Mouse (Mus musculus) MEL (cell line): ENCODE measurements at regions not wholly inside any gene's neighbourhood (a gene's known extent, or its start where the extent isn't known, plus 50 kb on each side); places are given as distances from the start of the nearest gene placed in this dataset.

ENCODE experiments used
- DNase-seq: peaks from one replicate; pipeline ENCODE4 v3.0.0; 2011; ENCODE audit warnings: low read depth, low spot score
- H3K27ac ChIP-seq: 2 replicates; pipeline ENCODE4 v1.5.1; 2012; ENCODE audit warnings: low read depth, mild to moderate bottlenecking, control low read depth, low read length, moderate library complexity; ENCODE audit not compliant: control insufficient read depth
- H3K27me3 ChIP-seq, 2 experiments: fragments of 150-350 bp in 1 of 2; sonication (generic) in 1 of 2; 2 replicates each; pipeline ENCODE4 v1.6.1; 2012; ENCODE audit warnings: low read length in 2 of 2, mild to moderate bottlenecking in 2 of 2, improper control_type of control experiment in 1 of 2, moderate library complexity in 1 of 2; ENCODE audit not compliant: insufficient read depth in 2 of 2, control insufficient read depth in 1 of 2
- H3K36me3 ChIP-seq, 2 experiments: 2 replicates each; pipeline ENCODE4 v1.6.1; 2012 to 2014; ENCODE audit warnings: low read length in 2 of 2, improper control_type of control experiment in 1 of 2, inconsistent platforms in 1 of 2, mild to moderate bottlenecking in 1 of 2; ENCODE audit not compliant: insufficient read depth in 2 of 2, control insufficient read depth in 1 of 2
- H3K4me1 ChIP-seq, 2 experiments: fragments of 150-350 bp in 1 of 2; sonication (generic) in 1 of 2; 2 replicates each; pipeline ENCODE4 v1.6.1; 2012; ENCODE audit warnings: low read length in 2 of 2, improper control_type of control experiment in 1 of 2, mild to moderate bottlenecking in 1 of 2; ENCODE audit not compliant: insufficient read depth in 2 of 2, control insufficient read depth in 1 of 2
- H3K4me3 ChIP-seq, 2 experiments: fragments of 150-350 bp in 1 of 2; sonication (generic) in 1 of 2; 2 replicates each; pipeline ENCODE4 v1.5.1; 2012; ENCODE audit warnings: low read depth in 2 of 2, low read length in 2 of 2, mild to moderate bottlenecking in 2 of 2, moderate library complexity in 2 of 2, control low read depth in 1 of 2, improper control_type of control experiment in 1 of 2; ENCODE audit not compliant: control insufficient read depth in 1 of 2, insufficient read depth in 1 of 2
- H3K79me2 ChIP-seq: 2 replicates; pipeline ENCODE4 v1.6.1; 2012; ENCODE audit warnings: mild to moderate bottlenecking, low read length, moderate library complexity; ENCODE audit not compliant: control insufficient read depth, poor library complexity, insufficient read depth
- H3K9ac ChIP-seq: 2 replicates; pipeline ENCODE4 v1.6.1; 2012; ENCODE audit warnings: low read depth, mild to moderate bottlenecking, control low read depth, low read length, moderate library complexity; ENCODE audit not compliant: control insufficient read depth, poor library complexity, severe bottlenecking
- H3K9me3 ChIP-seq: fragments of 150-350 bp; sonication (generic); replicated peaks from 2 replicates; pipeline ENCODE4 v1.6.1; 2012; ENCODE audit warnings: mild to moderate bottlenecking, low read length, improper control_type of control experiment, moderate library complexity; ENCODE audit not compliant: insufficient read depth
- BHLHE40 ChIP-seq: IDR thresholded peaks from 2 replicates; pipeline ENCODE4 v1.6.1; 2012; ENCODE audit warnings: low read depth, mild to moderate bottlenecking, inconsistent platforms, low read length, improper control_type of control experiment, borderline replicate concordance
- E2F4 ChIP-seq: IDR thresholded peaks from 2 replicates; pipeline ENCODE4 v1.6.1; 2011; ENCODE audit warnings: low read depth, low read length, improper control_type of control experiment, borderline replicate concordance
- ETS1 ChIP-seq: IDR thresholded peaks from 2 replicates; pipeline ENCODE4 v1.6.1; 2012; ENCODE audit warnings: low read depth, mild to moderate bottlenecking, inconsistent platforms, low read length, improper control_type of control experiment, moderate library complexity
- GABPA ChIP-seq: IDR thresholded peaks from 2 replicates; pipeline ENCODE4 v1.6.1; 2012; ENCODE audit warnings: low read depth, mild to moderate bottlenecking, inconsistent platforms, low read length, improper control_type of control experiment, moderate library complexity
- HCFC1 ChIP-seq: IDR thresholded peaks from 2 replicates; pipeline ENCODE4 v1.6.1; 2012; ENCODE audit warnings: low read depth, mild to moderate bottlenecking, inconsistent platforms, low read length, improper control_type of control experiment, moderate library complexity
- JUND ChIP-seq: IDR thresholded peaks from 2 replicates; pipeline ENCODE4 v1.6.1; 2011; ENCODE audit warnings: low read depth, mild to moderate bottlenecking, improper control_type of control experiment, low read length
- MAFK ChIP-seq: IDR thresholded peaks from 2 replicates; pipeline ENCODE4 v1.6.1; 2011; ENCODE audit warnings: low read depth, mild to moderate bottlenecking, low read length, improper control_type of control experiment, borderline replicate concordance
- MAX ChIP-seq: IDR thresholded peaks from 2 replicates; pipeline ENCODE4 v1.6.1; 2011; ENCODE audit warnings: low read length, improper control_type of control experiment
- MEF2A ChIP-seq: IDR thresholded peaks from 2 replicates; pipeline ENCODE4 v1.6.1; 2014; ENCODE audit warnings: low read depth, mild to moderate bottlenecking, inconsistent platforms, low read length, improper control_type of control experiment; ENCODE audit not compliant: poor library complexity, insufficient replicate concordance, severe bottlenecking; ENCODE audit errors: extremely low read depth
- MYB ChIP-seq: IDR thresholded peaks from 2 replicates; pipeline ENCODE4 v1.6.1; 2011; ENCODE audit warnings: mild to moderate bottlenecking, low read depth, low read length, improper control_type of control experiment
- MYC ChIP-seq: IDR thresholded peaks from 2 replicates; pipeline ENCODE4 v1.6.1; 2011; ENCODE audit warnings: low read depth, mild to moderate bottlenecking, low read length, improper control_type of control experiment, moderate library complexity
- NRF1 ChIP-seq: IDR thresholded peaks from 2 replicates; pipeline ENCODE4 v1.6.1; 2014; ENCODE audit warnings: low read depth, mild to moderate bottlenecking, inconsistent platforms, low read length, improper control_type of control experiment, moderate library complexity; ENCODE audit not compliant: poor library complexity, insufficient read depth, severe bottlenecking
- POLR2A ChIP-seq, 2 experiments: IDR thresholded peaks; 2 replicates each; pipeline ENCODE4 v1.6.1; 2011 to 2012; ENCODE audit warnings: low read length in 2 of 2, mild to moderate bottlenecking in 2 of 2, control low read depth in 1 of 2, improper control_type of control experiment in 1 of 2, low read depth in 1 of 2, moderate library complexity in 1 of 2; ENCODE audit not compliant: control insufficient read depth in 1 of 2, insufficient read depth in 1 of 2, poor library complexity in 1 of 2
- SMC3 ChIP-seq: IDR thresholded peaks from 2 replicates; pipeline ENCODE4 v1.6.1; 2011; ENCODE audit warnings: low read depth, low read length, improper control_type of control experiment
- TBP ChIP-seq: IDR thresholded peaks from 2 replicates; pipeline ENCODE4 v1.8.0; 2011; ENCODE audit warnings: low read depth, low read length, improper control_type of control experiment
- TCF12 ChIP-seq: IDR thresholded peaks from 2 replicates; pipeline ENCODE4 v1.6.1; 2014; ENCODE audit warnings: low read depth, mild to moderate bottlenecking, inconsistent platforms, low read length, improper control_type of control experiment, moderate library complexity
- USF1 ChIP-seq: IDR thresholded peaks from 2 replicates; pipeline ENCODE4 v1.6.1; 2014; ENCODE audit warnings: low read depth, mild to moderate bottlenecking, inconsistent platforms, low read length, improper control_type of control experiment, moderate library complexity
- ZKSCAN1 ChIP-seq: IDR thresholded peaks from 2 replicates; pipeline ENCODE4 v1.6.1; 2012; ENCODE audit warnings: low read depth, mild to moderate bottlenecking, inconsistent platforms, low read length, improper control_type of control experiment, moderate library complexity
- ZNF384 ChIP-seq: IDR thresholded peaks from 2 replicates; pipeline ENCODE4 v1.6.1; 2012; ENCODE audit warnings: low read depth, mild to moderate bottlenecking, inconsistent platforms, low read length, improper control_type of control experiment

DNA sequence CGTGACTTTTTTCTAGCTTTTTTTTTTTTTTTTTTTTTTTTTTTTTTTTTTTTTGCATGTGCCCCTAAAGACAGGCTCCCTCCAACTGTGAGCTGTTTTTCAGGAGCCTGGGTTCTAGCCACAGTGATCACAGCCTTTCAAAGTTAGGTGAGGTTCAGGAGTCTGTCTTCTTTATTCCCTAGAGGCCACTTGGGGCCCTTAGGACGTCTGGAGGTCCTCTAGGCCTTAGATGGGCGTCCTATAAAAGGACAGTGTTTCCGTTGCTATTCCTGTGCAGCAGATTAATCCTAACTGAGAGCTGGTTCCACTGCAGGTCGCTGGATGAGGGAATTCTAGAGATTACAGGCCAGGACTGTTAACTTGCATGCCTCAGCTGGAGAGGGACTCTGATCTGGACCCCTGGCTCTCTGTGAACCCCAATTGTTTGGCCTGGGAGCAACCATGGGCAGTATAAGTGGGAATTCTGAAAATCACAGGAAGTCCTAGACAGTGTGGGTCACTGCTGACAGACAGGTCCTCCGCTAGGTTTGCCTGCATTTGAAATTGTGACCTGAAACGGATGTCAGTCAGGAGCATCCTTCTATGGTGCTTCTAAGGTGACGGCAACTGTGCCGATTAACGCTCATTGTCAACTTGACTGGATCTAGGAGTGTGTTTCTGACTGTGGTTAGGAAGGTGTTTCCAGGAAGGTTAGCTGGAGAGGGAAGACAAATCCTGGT is 51.2 kb upstream of the Dbx1 start:
- H3K79me2 ChIP-seq = no peaks in the 10 kb centered on the region

DNA sequence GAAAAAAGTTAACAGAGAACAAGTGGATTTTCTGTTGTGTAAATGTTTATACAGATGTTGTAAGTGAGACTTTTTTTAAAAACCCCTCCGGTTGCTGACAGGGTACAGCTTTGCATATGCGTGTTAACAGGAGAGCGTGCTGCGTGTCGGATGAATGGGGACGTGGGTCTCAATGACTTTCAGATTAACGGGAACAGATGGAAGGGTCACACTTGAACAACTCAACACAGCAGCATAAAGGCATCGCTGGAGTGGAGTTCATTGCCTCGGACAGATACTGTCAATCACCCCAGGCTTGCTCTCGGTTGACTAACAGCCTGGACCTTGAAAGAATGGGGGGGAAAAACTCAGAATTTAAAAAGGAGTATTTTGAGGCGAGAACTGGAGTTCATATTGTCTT is 50.3 kb upstream of the Dbx1 start:
- no peaks in the 10 kb centered on the region for H3K36me3 ChIP-seq
- no peak overlapping the region for H3K4me3 ChIP-seq
- H3K4me1 ChIP-seq = no peaks in the 10 kb centered on the region; a peak in 1 of 4 replicates
- no peaks in the 10 kb centered on the region for H3K9me3 ChIP-seq
- peaks cover 0 to 2% of the 10 kb centered on the region in 2 experiments; a peak in 3 of 4 replicates for H3K27me3 ChIP-seq
- no peaks in the 10 kb centered on the region for H3K79me2 ChIP-seq
- no peak overlapping the region for H3K27ac ChIP-seq
- TF ChIP-seq POLR2A (IDR thresholded peaks at IDR 0.05; ENCODE audit: control insufficient read depth in 1 of 2, insufficient read depth in 1 of 2, low read depth in 1 of 2, low read length in 2 of 2, poor library complexity in 1 of 2) = no peak
- TF ChIP-seq MYB = no peak
- TF ChIP-seq JUND = no peak
- no peak for TF ChIP-seq MEF2A
- no peak for TF ChIP-seq USF1
- TF ChIP-seq MAFK = no peak
- TF ChIP-seq, all 39 proteins: peak for 0
- H3K9ac ChIP-seq = no peak overlapping the region
- DNase-seq = no peak

More for the DNA sequence above, 51.2 kb upstream of the Dbx1 start:
- H3K9ac ChIP-seq = no peak overlapping the region
- no peak for TF ChIP-seq ETS1
- no peak for TF ChIP-seq NRF1
- peak; percentile 33; the same call in 1 of the 2 replicates for TF ChIP-seq USF1
- TF ChIP-seq JUND = no peak
- no peak for TF ChIP-seq MAX
- no peak for TF ChIP-seq BHLHE40
- no peak for TF ChIP-seq E2F4
- TF ChIP-seq ZNF384 = peak; percentile 74
- no peak for TF ChIP-seq TCF12
- no peak for TF ChIP-seq ZKSCAN1
- no peak for TF ChIP-seq TBP
- TF ChIP-seq HCFC1 = no peak
- TF ChIP-seq MYC = no peak
- TF ChIP-seq SMC3 = no peak
- TF ChIP-seq MAFK = no peak
- TF ChIP-seq GABPA = no peak
- TF ChIP-seq MEF2A = no peak
- TF ChIP-seq, all 39 proteins: peak for 2
- H3K4me3 ChIP-seq = no peak overlapping the region
- no peaks in the 10 kb centered on the region; a peak in 1 of 4 replicates for H3K4me1 ChIP-seq
- DNase-seq = no peak
- H3K27me3 ChIP-seq = peaks cover 0 to 2% of the 10 kb centered on the region in 2 experiments; a peak in 3 of 4 replicates
- H3K9me3 ChIP-seq = no peaks in the 10 kb centered on the region
- H3K36me3 ChIP-seq = no peaks in the 10 kb centered on the region
- no peak overlapping the region for H3K27ac ChIP-seq
